Mouse (Mus musculus) brain, embryonic 14.5 days (tissue): ENCODE results near the gene Dip2b.

Experiments used
- CTCF ChIP-seq: fragments of 200-500 bp; IDR thresholded peaks from 2 replicates; pipeline ENCODE4 v1.5.1; 2012; ENCODE audit warnings: inconsistent platforms, mild to moderate bottlenecking, moderate library complexity, borderline replicate concordance; ENCODE audit not compliant: insufficient read depth, insufficient read length; ENCODE audit errors: extremely low read depth
- POLR2A ChIP-seq: fragments of 200-500 bp; IDR thresholded peaks from 2 replicates; pipeline ENCODE4 v1.6.1; 2012; ENCODE audit warnings: mild to moderate bottlenecking, inconsistent platforms, borderline replicate concordance; ENCODE audit not compliant: poor library complexity, insufficient read depth, insufficient read length, severe bottlenecking; ENCODE audit errors: extremely low read depth

DNA sequence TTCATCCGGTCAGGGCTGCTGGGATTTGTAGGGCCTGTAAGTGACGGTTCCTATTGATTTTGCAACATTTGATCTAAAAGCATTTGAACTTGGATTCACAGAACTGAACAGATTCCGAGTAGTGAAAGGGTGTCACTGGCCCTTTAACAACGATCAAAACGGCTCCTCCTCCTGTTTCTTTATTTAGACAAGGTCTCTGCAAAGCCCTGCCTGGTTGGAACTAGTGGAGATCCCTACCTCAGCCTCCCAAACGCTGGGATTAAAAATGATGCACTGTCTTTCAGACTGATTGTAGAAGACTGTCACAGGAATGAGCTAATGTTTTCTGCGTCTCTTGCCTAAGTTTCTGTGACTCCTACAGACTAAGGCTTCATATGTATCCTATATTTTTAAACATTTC lies 140.0 kb downstream of the Dip2b start:
- TF ChIP-seq CTCF, result no peak
- TF ChIP-seq POLR2A, result no peak
